Mouse (Mus musculus): ENCODE results near the gene Il1f8. TPM values are rescaled to one million over a fixed set of nuclear protein-coding genes. Genes with fewer than 3 reads are reported as not detected.
"Not testable (repeated sequence)": the region's sequence is repeated elsewhere in the genome, so short reads cannot be mapped to it uniquely, and the experiment has no call there.

The Il1f8 gene
- not detected in 2 replicates for polyA plus RNA-seq (2011; ENCODE audit: insufficient read depth, insufficient read length, low read depth, missing spikeins)

- Histone ChIP-seq H3K27me3 (ENCODE audit: control insufficient read depth, insufficient read depth, low read length, poor library complexity, severe bottlenecking) (no peaks in the 10 kb centered on the region), H3K27ac (ENCODE audit: insufficient read depth, low read length) (no peak within 1 kb of the TSS), H3K4me3 (ENCODE audit: low read depth, low read length) (no peak within 1 kb of the TSS), H3K9ac (ENCODE audit: low read depth, poor library complexity, severe bottlenecking) (no peak within 1 kb of the TSS), H3K4me1 (ENCODE audit: control insufficient read depth, insufficient read depth, low read length) (no peaks in the 10 kb centered on the region), H3K9me3 (replicated peaks; ENCODE audit: control insufficient read depth, insufficient read depth, low read length, poor library complexity, severe bottlenecking) (no peaks in the 10 kb centered on the region), H3K36me3 (ENCODE audit: control insufficient read depth, insufficient read depth, low read length, poor library complexity, severe bottlenecking) (no peaks in the 10 kb centered on the region)
- no peak for TF ChIP-seq EP300 (IDR thresholded peaks at IDR 0.05; ENCODE audit: insufficient read depth, low read depth, low read length)
- no peak for TF ChIP-seq POLR2A (IDR thresholded peaks at IDR 0.05; ENCODE audit: insufficient read depth, low read length)
- no peak for TF ChIP-seq CTCF (IDR thresholded peaks at IDR 0.05; ENCODE audit: low read depth, low read length)
Observed at GRCm38 (mm10) chr2:24152861-24153260, at the start of gene Il1f8. TSS of gene Il1f8 (plus strand) at chr2:24153161.

- Histone ChIP-seq H3K27ac (ENCODE audit: insufficient read depth, low read length) (no peak overlapping the region), H3K4me1 (ENCODE audit: control insufficient read depth, insufficient read depth, low read length) (no peaks in the 10 kb centered on the region)
- TF ChIP-seq CTCF (IDR thresholded peaks at IDR 0.05; ENCODE audit: low read depth, low read length) (no peak), POLR2A (IDR thresholded peaks at IDR 0.05; ENCODE audit: insufficient read depth, low read length) (no peak), EP300 (IDR thresholded peaks at IDR 0.05; ENCODE audit: insufficient read depth, low read depth, low read length) (no peak)
Observed at GRCm38 (mm10) chr2:24103619-24104289, 49.2 kb upstream of the Il1f8 start.

GRCm38 (mm10) chr2:24109085-24109484 lies 43.9 kb upstream of the Il1f8 start:
- H3K27me3 ChIP-seq (ENCODE audit: control insufficient read depth, insufficient read depth, low read length, poor library complexity, severe bottlenecking), result no peaks in the 10 kb centered on the region
- no peak overlapping the region for H3K9ac ChIP-seq (ENCODE audit: low read depth, poor library complexity, severe bottlenecking)
- H3K36me3 ChIP-seq (ENCODE audit: control insufficient read depth, insufficient read depth, low read length, poor library complexity, severe bottlenecking), result no peaks in the 10 kb centered on the region
- no peaks in the 10 kb centered on the region for H3K4me1 ChIP-seq (ENCODE audit: control insufficient read depth, insufficient read depth, low read length)
- no peak overlapping the region for H3K4me3 ChIP-seq (ENCODE audit: low read depth, low read length)
- no peaks in the 10 kb centered on the region for H3K9me3 ChIP-seq (replicated peaks; ENCODE audit: control insufficient read depth, insufficient read depth, low read length, poor library complexity, severe bottlenecking)
- TF ChIP-seq POLR2A (IDR thresholded peaks at IDR 0.05; ENCODE audit: insufficient read depth, low read length) (no peak), EP300 (IDR thresholded peaks at IDR 0.05; ENCODE audit: insufficient read depth, low read depth, low read length) (no peak), CTCF (IDR thresholded peaks at IDR 0.05; ENCODE audit: low read depth, low read length) (no peak)
- no peak overlapping the region for H3K27ac ChIP-seq (ENCODE audit: insufficient read depth, low read length)

More at GRCm38 (mm10) chr2:24103619-24104289, 49.2 kb upstream of the Il1f8 start:
- no peaks in the 10 kb centered on the region for H3K36me3 ChIP-seq (ENCODE audit: control insufficient read depth, insufficient read depth, low read length, poor library complexity, severe bottlenecking)
- H3K4me3 ChIP-seq (ENCODE audit: low read depth, low read length), result no peak overlapping the region
- no peak overlapping the region for H3K9ac ChIP-seq (ENCODE audit: low read depth, poor library complexity, severe bottlenecking)
- H3K9me3 ChIP-seq (replicated peaks; ENCODE audit: control insufficient read depth, insufficient read depth, low read length, poor library complexity, severe bottlenecking), result no peaks in the 10 kb centered on the region
- no peaks in the 10 kb centered on the region for H3K27me3 ChIP-seq (ENCODE audit: control insufficient read depth, insufficient read depth, low read length, poor library complexity, severe bottlenecking)

- no peak overlapping the region for H3K9ac ChIP-seq (ENCODE audit: low read depth, poor library complexity, severe bottlenecking)
- no peak for TF ChIP-seq EP300 (IDR thresholded peaks at IDR 0.05; ENCODE audit: insufficient read depth, low read depth, low read length)
- no peak overlapping the region for H3K4me3 ChIP-seq (ENCODE audit: low read depth, low read length)
- H3K36me3 ChIP-seq (ENCODE audit: control insufficient read depth, insufficient read depth, low read length, poor library complexity, severe bottlenecking), result no peaks in the 10 kb centered on the region
- no peaks in the 10 kb centered on the region; the same call in 1 of the 2 replicates for H3K9me3 ChIP-seq (replicated peaks; ENCODE audit: control insufficient read depth, insufficient read depth, low read length, poor library complexity, severe bottlenecking)
- no peak overlapping the region for H3K27ac ChIP-seq (ENCODE audit: insufficient read depth, low read length)
- no peaks in the 10 kb centered on the region for H3K4me1 ChIP-seq (ENCODE audit: control insufficient read depth, insufficient read depth, low read length)
- no peaks in the 10 kb centered on the region for H3K27me3 ChIP-seq (ENCODE audit: control insufficient read depth, insufficient read depth, low read length, poor library complexity, severe bottlenecking)
Observed at GRCm38 (mm10) chr2:24134373-24134772, 18.6 kb upstream of the Il1f8 start.

GRCm38 (mm10) chr2:24181683-24182331 lies 28.8 kb downstream of the Il1f8 start:
- H3K4me1 ChIP-seq (ENCODE audit: control insufficient read depth, insufficient read depth, low read length); H3K9ac ChIP-seq (ENCODE audit: low read depth, poor library complexity, severe bottlenecking); H3K9me3 ChIP-seq (replicated peaks; ENCODE audit: control insufficient read depth, insufficient read depth, low read length, poor library complexity, severe bottlenecking); H3K36me3 ChIP-seq (ENCODE audit: control insufficient read depth, insufficient read depth, low read length, poor library complexity, severe bottlenecking); H3K4me3 ChIP-seq (ENCODE audit: low read depth, low read length); H3K27me3 ChIP-seq (ENCODE audit: control insufficient read depth, insufficient read depth, low read length, poor library complexity, severe bottlenecking); H3K27ac ChIP-seq (ENCODE audit: insufficient read depth, low read length): not testable (repeated sequence)
- TF ChIP-seq CTCF (IDR thresholded peaks at IDR 0.05; ENCODE audit: low read depth, low read length), result peak; percentile 54

- not testable (repeated sequence) for H3K9ac ChIP-seq (ENCODE audit: low read depth, poor library complexity, severe bottlenecking); H3K27ac ChIP-seq (ENCODE audit: insufficient read depth, low read length); H3K27me3 ChIP-seq (ENCODE audit: control insufficient read depth, insufficient read depth, low read length, poor library complexity, severe bottlenecking); H3K9me3 ChIP-seq (replicated peaks; ENCODE audit: control insufficient read depth, insufficient read depth, low read length, poor library complexity, severe bottlenecking); H3K36me3 ChIP-seq (ENCODE audit: control insufficient read depth, insufficient read depth, low read length, poor library complexity, severe bottlenecking); H3K4me1 ChIP-seq (ENCODE audit: control insufficient read depth, insufficient read depth, low read length); H3K4me3 ChIP-seq (ENCODE audit: low read depth, low read length)
Observed at GRCm38 (mm10) chr2:24182423-24183147, 29.6 kb downstream of the Il1f8 start.

GRCm38 (mm10) chr2:24184092-24184491 lies 31.1 kb downstream of the Il1f8 start:
- not testable (repeated sequence) for H3K36me3 ChIP-seq (ENCODE audit: control insufficient read depth, insufficient read depth, low read length, poor library complexity, severe bottlenecking); H3K4me3 ChIP-seq (ENCODE audit: low read depth, low read length); H3K27me3 ChIP-seq (ENCODE audit: control insufficient read depth, insufficient read depth, low read length, poor library complexity, severe bottlenecking); H3K4me1 ChIP-seq (ENCODE audit: control insufficient read depth, insufficient read depth, low read length); H3K9me3 ChIP-seq (replicated peaks; ENCODE audit: control insufficient read depth, insufficient read depth, low read length, poor library complexity, severe bottlenecking); H3K9ac ChIP-seq (ENCODE audit: low read depth, poor library complexity, severe bottlenecking); H3K27ac ChIP-seq (ENCODE audit: insufficient read depth, low read length)

Data from ES-Bruce4 (cell line).